Mouse (Mus musculus): ENCODE measurements around the gene Cchcr1.

DNA sequence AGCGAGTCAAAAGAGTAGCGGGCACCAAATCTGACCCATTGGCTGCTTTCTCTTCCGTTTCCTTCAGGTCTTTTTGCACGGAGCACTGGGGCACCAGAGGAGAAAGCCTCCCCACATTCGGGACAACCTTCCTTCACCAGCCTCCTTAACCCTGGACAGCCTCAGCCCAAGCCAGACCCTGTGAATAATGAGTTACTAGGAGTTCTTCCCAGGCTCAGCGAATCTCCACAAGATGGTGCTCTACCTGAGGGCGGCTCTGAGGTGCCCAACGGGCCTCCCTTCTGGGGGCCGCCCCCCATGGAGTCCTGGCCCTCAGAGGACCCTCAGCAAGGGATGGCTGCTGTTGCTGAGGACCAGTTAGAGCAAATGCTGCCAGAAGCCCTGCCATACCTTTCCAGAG is 50.9 kb downstream of the Cchcr1 start:
- TF ChIP-seq CTCF (IDR thresholded peaks at IDR 0.05) (no peak), EP300 (IDR thresholded peaks at IDR 0.05) (no peak)

Data from lung, postnatal 0 days (tissue).